Mouse (Mus musculus): ENCODE measurements around the gene Cdk2ap2. TPM values are rescaled to one million over a fixed set of nuclear protein-coding genes. Genes with fewer than 3 reads are reported as not detected.
A peak's percentile ranks its signal among the peaks of the same experiment; 100 is the strongest.

Gene Cdk2ap2
- polyA plus RNA-seq, 1 experiment from 2014 or later, result 91.7 TPM

DNA sequence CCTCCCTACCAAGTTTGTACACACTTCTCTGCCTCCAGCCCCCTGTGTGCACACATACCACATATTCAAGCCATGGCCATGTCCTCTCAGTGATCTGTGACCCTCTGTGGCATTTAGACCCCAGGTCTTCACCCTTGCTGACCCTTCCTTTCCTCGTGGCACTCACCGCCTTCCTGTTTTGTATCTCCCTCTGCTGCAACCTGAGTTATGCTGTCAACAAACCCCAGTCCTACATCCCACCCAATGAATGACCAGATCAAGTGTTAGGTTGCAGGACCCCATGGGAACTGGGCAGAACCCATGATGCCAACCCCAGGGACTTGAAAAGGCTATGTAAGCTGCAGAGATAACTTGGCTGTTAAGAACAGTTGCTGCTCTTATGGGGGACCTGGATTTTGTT is 5.1 kb downstream of the Cdk2ap2 start:
- Histone ChIP-seq H3K4me1 (ENCODE audit: control insufficient read depth, insufficient read depth, low read length) (peaks cover 20% of the 10 kb centered on the region), H3K27ac (ENCODE audit: low read depth, low read length) (no peak overlapping the region), H3K9ac (ENCODE audit: low read length) (0 out of 2 replicates have a peak overlapping the region, but pooled peaks have one; percentile 72), H3K4me3 (ENCODE audit: low read depth, low read length) (no peak overlapping the region), H3K4me2 (ENCODE audit: low read length) (peak overlapping the region; percentile 90; the same call in 1 of the 2 replicates), H3K9me3 (replicated peaks; ENCODE audit: control insufficient read depth, low read length) (no peaks in the 10 kb centered on the region), H3K36me3 (ENCODE audit: control insufficient read depth, insufficient read depth, low read length) (0 out of 2 replicates have a peak, but pooled peaks cover 10% of the 10 kb centered on the region), H3K27me3 (replicated peaks; ENCODE audit: control insufficient read depth, insufficient read depth, low read length) (peaks cover 6% of the 10 kb centered on the region; the same call in 1 of the 2 replicates)
- 89% methylated on average over 2 of the region's 2 CpGs for WGBS
- DNase-seq (ENCODE audit: low spot score), result no peak
- no peak for ATAC-seq

DNA sequence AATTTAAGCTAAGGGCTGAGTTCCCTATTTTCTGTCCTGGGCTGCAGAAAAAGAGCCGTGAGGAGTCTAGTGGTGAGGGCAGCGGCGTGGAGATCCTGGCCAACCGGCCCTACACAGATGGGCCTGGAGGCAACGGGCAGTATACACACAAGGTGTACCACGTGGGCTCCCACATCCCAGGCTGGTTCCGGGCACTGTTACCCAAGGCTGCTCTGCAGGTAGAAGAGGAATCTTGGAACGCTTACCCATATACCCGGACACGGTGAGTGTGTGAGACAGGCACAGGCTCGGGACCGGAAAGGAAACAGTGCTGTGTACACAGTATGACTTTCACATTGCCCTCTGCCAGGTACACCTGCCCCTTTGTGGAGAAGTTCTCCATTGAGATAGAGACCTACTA is 5.6 kb downstream of the Cdk2ap2 start:
- Histone ChIP-seq H3K36me3 (ENCODE audit: control insufficient read depth, insufficient read depth, low read length) (0 out of 2 replicates have a peak, but pooled peaks cover 10% of the 10 kb centered on the region), H3K4me1 (ENCODE audit: control insufficient read depth, insufficient read depth, low read length) (peaks cover 20% of the 10 kb centered on the region), H3K9me3 (replicated peaks; ENCODE audit: control insufficient read depth, low read length) (no peaks in the 10 kb centered on the region), H3K27me3 (replicated peaks; ENCODE audit: control insufficient read depth, insufficient read depth, low read length) (peaks cover 6% of the 10 kb centered on the region; the same call in 1 of the 2 replicates), H3K27ac (ENCODE audit: low read depth, low read length) (no peak overlapping the region), H3K9ac (ENCODE audit: low read length) (no peak overlapping the region), H3K4me3 (ENCODE audit: low read depth, low read length) (no peak overlapping the region), H3K4me2 (ENCODE audit: low read length) (no peak overlapping the region)
- WGBS, result 94% methylated on average over 12 of the region's 12 CpGs
- ATAC-seq, result no peak
- DNase-seq (ENCODE audit: low spot score), result no peak

DNA sequence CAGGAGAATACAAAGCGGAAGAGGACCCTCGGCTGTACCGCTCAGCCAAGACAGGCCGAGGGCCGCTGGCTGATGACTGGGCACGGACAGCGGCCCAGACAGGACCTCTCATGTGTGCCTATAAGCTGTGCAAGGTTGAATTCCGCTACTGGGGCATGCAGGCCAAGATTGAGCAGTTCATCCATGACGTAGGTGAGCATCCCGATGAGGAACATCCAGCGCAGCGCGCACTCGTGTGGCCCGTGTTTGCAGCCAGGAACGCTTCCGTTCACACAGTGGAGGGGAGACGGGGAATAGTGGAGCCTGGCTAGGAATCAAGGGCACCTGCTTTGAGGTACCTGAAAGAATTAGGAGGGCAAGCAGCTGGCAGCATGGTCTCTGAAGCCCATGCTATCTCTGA is 6.3 kb downstream of the Cdk2ap2 start:
- H3K27ac ChIP-seq (ENCODE audit: low read depth, low read length), result no peak overlapping the region
- 94% methylated on average over 18 of the region's 18 CpGs for WGBS
- no peaks in the 10 kb centered on the region for H3K9me3 ChIP-seq (replicated peaks; ENCODE audit: control insufficient read depth, low read length)
- no peak for DNase-seq (ENCODE audit: low spot score)
- 0 out of 2 replicates have a peak, but pooled peaks cover 10% of the 10 kb centered on the region for H3K36me3 ChIP-seq (ENCODE audit: control insufficient read depth, insufficient read depth, low read length)
- no peak overlapping the region for H3K9ac ChIP-seq (ENCODE audit: low read length)
- H3K27me3 ChIP-seq (replicated peaks; ENCODE audit: control insufficient read depth, insufficient read depth, low read length), result peaks cover 6% of the 10 kb centered on the region; the same call in 1 of the 2 replicates
- H3K4me3 ChIP-seq (ENCODE audit: low read depth, low read length), result no peak overlapping the region
- no peak for ATAC-seq
- H3K4me2 ChIP-seq (ENCODE audit: low read length), result no peak overlapping the region
- H3K4me1 ChIP-seq (ENCODE audit: control insufficient read depth, insufficient read depth, low read length), result peaks cover 20% of the 10 kb centered on the region

DNA sequence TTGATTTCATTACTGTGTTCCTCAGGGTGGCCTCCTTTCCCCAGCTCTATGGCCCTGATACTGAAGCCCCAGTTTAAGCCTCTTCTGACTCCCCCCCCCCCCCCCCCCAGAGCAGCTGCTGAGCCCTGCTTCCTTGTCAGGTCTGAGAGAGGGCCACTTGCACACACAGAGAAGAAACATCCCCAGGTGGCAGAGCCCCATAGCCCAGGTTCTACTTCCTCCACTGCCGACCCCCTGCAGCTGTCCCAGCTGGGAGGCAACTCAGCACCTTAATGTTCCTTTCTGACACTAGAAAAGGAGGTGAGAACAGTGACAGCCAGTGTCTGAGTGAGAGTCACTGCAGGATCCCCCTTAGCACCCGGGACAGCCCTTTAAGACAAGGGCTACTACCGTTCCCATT is 6.8 kb downstream of the Cdk2ap2 start:
- 80% methylated on average over 3 of the region's 3 CpGs for WGBS

DNA sequence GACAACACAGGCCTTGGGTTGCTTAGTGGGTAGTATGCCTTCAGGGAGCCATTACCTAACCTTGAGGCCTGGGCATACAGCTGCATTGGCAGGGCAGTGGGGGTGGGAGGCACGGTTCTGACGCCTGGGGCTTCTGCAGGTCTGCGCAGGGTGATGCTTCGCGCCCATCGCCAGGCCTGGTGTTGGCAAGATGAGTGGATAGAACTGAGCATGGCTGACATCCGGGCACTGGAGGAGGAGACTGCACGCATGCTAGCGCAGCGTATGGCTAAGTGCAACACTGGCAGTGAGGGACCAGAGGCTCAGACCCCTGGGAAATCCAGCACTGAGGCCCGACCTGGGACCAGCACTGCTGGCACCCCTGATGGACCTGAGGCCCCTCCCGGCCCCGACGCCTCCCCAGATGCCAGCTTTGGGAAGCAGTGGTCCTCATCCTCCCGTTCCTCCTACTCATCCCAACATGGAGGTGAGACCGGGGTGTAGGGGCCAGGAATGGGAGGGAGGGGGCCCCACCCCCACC is 7.8 kb downstream of the Cdk2ap2 start:
- no peak for DNase-seq (ENCODE audit: low spot score)
- 0 out of 2 replicates have a peak, but pooled peaks cover 10% of the 10 kb centered on the region for H3K36me3 ChIP-seq (ENCODE audit: control insufficient read depth, insufficient read depth, low read length)
- no peak overlapping the region for H3K4me3 ChIP-seq (ENCODE audit: low read depth, low read length)
- WGBS, result 91% methylated on average over 16 of the region's 16 CpGs
- no peaks in the 10 kb centered on the region for H3K9me3 ChIP-seq (replicated peaks; ENCODE audit: control insufficient read depth, low read length)
- H3K4me2 ChIP-seq (ENCODE audit: low read length), result no peak overlapping the region
- no peak for ATAC-seq
- H3K27ac ChIP-seq (ENCODE audit: low read depth, low read length), result no peak overlapping the region
- peaks cover 18% of the 10 kb centered on the region for H3K4me1 ChIP-seq (ENCODE audit: control insufficient read depth, insufficient read depth, low read length)
- H3K27me3 ChIP-seq (replicated peaks; ENCODE audit: control insufficient read depth, insufficient read depth, low read length), result peaks cover 6% of the 10 kb centered on the region; the same call in 1 of the 2 replicates
- no peak overlapping the region for H3K9ac ChIP-seq (ENCODE audit: low read length)

More for the DNA sequence above, 6.8 kb downstream of the Cdk2ap2 start:
- Histone ChIP-seq H3K27me3 (replicated peaks; ENCODE audit: control insufficient read depth, insufficient read depth, low read length) (peaks cover 6% of the 10 kb centered on the region; the same call in 1 of the 2 replicates), H3K4me1 (ENCODE audit: control insufficient read depth, insufficient read depth, low read length) (peaks cover 20% of the 10 kb centered on the region), H3K4me3 (ENCODE audit: low read depth, low read length) (no peak overlapping the region), H3K27ac (ENCODE audit: low read depth, low read length) (no peak overlapping the region), H3K36me3 (ENCODE audit: control insufficient read depth, insufficient read depth, low read length) (0 out of 2 replicates have a peak, but pooled peaks cover 10% of the 10 kb centered on the region), H3K9ac (ENCODE audit: low read length) (no peak overlapping the region), H3K9me3 (replicated peaks; ENCODE audit: control insufficient read depth, low read length) (no peaks in the 10 kb centered on the region), H3K4me2 (ENCODE audit: low read length) (no peak overlapping the region)
- ATAC-seq (no peak), DNase-seq (ENCODE audit: low spot score) (no peak)

DNA sequence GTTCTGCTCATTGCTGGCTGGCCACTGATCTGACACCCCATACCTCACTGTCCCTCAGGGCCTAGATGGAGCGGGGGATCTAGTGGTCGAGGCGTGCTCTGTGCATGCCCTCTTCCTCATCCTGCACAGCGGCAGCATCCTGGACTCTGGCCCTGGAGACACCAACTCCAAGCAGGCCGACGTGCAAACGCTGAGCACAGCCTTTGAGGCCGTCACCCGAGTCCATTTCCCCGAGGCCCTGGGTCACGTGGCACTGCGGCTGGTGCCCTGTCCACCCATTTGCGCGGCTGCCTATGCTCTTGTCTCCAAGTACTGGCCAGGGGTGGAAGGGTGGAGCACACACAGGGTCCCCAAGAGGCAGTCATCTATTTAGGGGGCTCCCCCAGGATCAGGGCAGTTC is 9.7 kb downstream of the Cdk2ap2 start:
- no peak for ATAC-seq
- Histone ChIP-seq H3K9ac (ENCODE audit: low read length) (no peak overlapping the region), H3K9me3 (replicated peaks; ENCODE audit: control insufficient read depth, low read length) (no peaks in the 10 kb centered on the region), H3K27me3 (replicated peaks; ENCODE audit: control insufficient read depth, insufficient read depth, low read length) (0 out of 2 replicates have a peak, but pooled peaks cover 2% of the 10 kb centered on the region), H3K4me1 (ENCODE audit: control insufficient read depth, insufficient read depth, low read length) (peaks cover 2% of the 10 kb centered on the region; the same call in 1 of the 2 replicates), H3K4me2 (ENCODE audit: low read length) (no peak overlapping the region), H3K36me3 (ENCODE audit: control insufficient read depth, insufficient read depth, low read length) (0 out of 2 replicates have a peak, but pooled peaks cover 16% of the 10 kb centered on the region), H3K27ac (ENCODE audit: low read depth, low read length) (no peak overlapping the region), H3K4me3 (ENCODE audit: low read depth, low read length) (no peak overlapping the region)
- WGBS, result 89% methylated on average over 14 of the region's 14 CpGs
- DNase-seq (ENCODE audit: low spot score), result no peak

DNA sequence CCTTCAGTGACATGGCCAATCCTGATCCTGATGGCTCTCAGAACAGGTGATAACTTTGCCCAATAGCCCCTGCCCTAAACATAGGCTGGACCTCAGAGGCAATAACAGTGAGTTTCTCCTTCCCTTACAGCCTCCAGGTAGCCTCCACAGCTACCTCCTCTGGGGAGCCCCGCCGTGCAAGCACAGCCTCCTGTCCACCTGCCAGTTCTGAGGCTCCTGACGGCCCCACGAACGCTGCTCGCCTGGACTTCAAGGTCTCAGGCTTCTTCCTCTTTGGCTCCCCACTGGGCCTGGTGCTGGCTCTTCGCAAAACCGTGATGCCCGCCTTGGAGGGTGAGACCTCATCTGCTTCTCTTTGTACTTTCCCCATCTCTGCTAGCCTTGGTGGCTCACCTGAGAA is 11.6 kb downstream of the Cdk2ap2 start:
- Histone ChIP-seq H3K27ac (ENCODE audit: low read depth, low read length) (no peak overlapping the region), H3K4me2 (ENCODE audit: low read length) (no peak overlapping the region), H3K9ac (ENCODE audit: low read length) (no peak overlapping the region), H3K4me1 (ENCODE audit: control insufficient read depth, insufficient read depth, low read length) (no peaks in the 10 kb centered on the region), H3K27me3 (replicated peaks; ENCODE audit: control insufficient read depth, insufficient read depth, low read length) (no peaks in the 10 kb centered on the region), H3K4me3 (ENCODE audit: low read depth, low read length) (no peak overlapping the region), H3K36me3 (ENCODE audit: control insufficient read depth, insufficient read depth, low read length) (peaks cover 27% of the 10 kb centered on the region), H3K9me3 (replicated peaks; ENCODE audit: control insufficient read depth, low read length) (no peaks in the 10 kb centered on the region)
- WGBS, result 90% methylated on average over 9 of the region's 9 CpGs
- DNase-seq (ENCODE audit: low spot score) (no peak), ATAC-seq (no peak)

DNA sequence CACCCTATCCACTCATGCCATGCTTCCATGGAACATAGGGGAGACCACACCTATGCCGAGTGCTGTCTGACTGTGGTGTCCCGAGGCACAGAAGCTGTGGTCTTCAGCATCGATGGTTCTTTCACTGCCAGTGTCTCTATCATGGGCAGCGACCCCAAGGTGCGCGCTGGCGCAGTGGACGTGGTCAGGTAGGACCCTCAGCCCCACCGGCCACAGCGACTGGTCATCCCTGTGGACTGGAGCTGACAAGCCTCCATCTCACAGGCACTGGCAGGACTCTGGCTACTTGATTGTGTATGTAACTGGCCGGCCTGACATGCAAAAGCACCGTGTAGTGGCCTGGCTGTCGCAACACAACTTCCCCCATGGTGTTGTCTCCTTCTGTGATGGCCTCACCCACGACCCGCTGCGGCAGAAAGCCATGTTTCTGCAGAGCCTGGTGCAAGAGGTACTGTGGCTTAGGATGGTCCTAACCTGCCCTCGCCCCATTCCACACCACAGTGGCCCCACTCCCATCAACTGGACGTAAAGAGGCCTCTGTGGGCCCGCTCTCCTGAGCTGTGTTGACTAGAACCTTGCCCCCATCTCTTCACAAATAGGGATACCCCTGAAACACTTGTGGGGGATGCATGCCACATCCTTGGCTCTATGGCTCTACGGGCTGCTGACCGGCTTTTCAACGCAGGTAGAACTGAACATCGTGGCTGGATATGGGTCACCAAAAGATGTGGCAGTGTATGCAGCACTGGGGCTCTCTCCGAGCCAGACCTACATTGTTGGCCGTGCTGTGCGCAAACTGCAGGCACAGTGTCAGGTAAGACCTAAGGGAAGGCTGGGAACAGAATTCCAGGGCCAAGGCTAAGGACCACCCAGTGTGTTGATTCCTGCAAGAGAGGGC is 15.3 kb downstream of the Cdk2ap2 start:
- H3K4me2 ChIP-seq (ENCODE audit: low read length), result no peak overlapping the region
- H3K4me1 ChIP-seq (ENCODE audit: control insufficient read depth, insufficient read depth, low read length), result no peaks in the 10 kb centered on the region
- H3K9ac ChIP-seq (ENCODE audit: low read length), result no peak overlapping the region
- 93% methylated on average over 26 of the region's 26 CpGs for WGBS
- no peaks in the 10 kb centered on the region for H3K27me3 ChIP-seq (replicated peaks; ENCODE audit: control insufficient read depth, insufficient read depth, low read length)
- ATAC-seq (no peak), DNase-seq (ENCODE audit: low spot score) (no peak)
- H3K9me3 ChIP-seq (replicated peaks; ENCODE audit: control insufficient read depth, low read length), result no peaks in the 10 kb centered on the region
- peaks cover 62% of the 10 kb centered on the region for H3K36me3 ChIP-seq (ENCODE audit: control insufficient read depth, insufficient read depth, low read length)
- no peak overlapping the region for H3K27ac ChIP-seq (ENCODE audit: low read depth, low read length)
- H3K4me3 ChIP-seq (ENCODE audit: low read depth, low read length), result no peak overlapping the region

All from forebrain, embryonic 14.5 days (tissue).